Mouse (Mus musculus): ENCODE data around the gene 1810010D01Rik.

1810010D01Rik gene

GRCm38 (mm10) chr7:145208006-145208405 is at the start of gene 1810010D01Rik:
Gene 1810010D01Rik (minus strand): TSS chr7:145208119.
- no peak for DNase-seq

DNA sequence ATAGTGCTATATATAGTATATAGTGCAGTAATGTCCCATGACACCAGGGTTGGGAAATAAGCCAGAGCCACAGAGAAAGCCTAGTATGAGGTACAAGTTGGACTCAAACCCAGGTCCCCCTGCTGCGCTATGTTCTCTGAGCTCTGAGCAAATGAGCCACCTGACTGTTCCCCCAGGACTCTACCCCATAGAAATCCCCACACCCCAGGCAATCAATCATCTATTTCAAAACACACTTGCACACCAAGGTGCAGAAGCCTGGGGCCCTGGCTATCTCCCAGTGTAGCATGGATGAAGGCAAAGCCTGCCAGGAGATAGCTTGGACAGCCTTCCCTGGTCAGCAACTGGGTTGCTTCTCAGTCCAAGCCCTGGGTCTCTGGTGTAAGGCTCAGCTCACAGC is 48.2 kb upstream of the 1810010D01Rik start:
- no peak for DNase-seq

- no peak for DNase-seq
Observed at GRCm38 (mm10) chr7:145253986-145254630, 46.2 kb upstream of the 1810010D01Rik start.

- DNase-seq, result peak; percentile 91
Observed at GRCm38 (mm10) chr7:145252715-145253476, 45.0 kb upstream of the 1810010D01Rik start.

- no peak for DNase-seq
Observed at GRCm38 (mm10) chr7:145250225-145250624, 42.3 kb upstream of the 1810010D01Rik start.

DNA sequence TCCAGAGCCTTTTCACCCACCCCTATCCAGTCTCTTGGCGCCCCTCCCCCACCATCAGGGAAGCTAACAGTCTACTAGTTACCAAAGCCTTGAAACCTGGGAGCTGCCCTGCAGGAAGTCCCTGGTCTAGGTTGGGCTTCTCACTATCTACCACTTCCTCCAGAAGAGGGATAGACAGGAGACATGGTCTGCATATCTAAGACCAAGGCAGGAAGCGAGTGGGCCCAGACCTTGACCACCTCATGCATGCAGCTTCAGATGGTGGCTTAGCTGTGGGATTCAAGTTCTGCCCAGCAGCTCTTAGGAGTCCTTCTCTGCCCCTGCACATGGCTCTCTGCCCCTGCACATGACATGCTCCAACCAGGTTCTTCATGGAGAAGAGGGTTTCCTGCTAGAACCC is 41.0 kb upstream of the 1810010D01Rik start:
- DNase-seq, result no peak

DNA sequence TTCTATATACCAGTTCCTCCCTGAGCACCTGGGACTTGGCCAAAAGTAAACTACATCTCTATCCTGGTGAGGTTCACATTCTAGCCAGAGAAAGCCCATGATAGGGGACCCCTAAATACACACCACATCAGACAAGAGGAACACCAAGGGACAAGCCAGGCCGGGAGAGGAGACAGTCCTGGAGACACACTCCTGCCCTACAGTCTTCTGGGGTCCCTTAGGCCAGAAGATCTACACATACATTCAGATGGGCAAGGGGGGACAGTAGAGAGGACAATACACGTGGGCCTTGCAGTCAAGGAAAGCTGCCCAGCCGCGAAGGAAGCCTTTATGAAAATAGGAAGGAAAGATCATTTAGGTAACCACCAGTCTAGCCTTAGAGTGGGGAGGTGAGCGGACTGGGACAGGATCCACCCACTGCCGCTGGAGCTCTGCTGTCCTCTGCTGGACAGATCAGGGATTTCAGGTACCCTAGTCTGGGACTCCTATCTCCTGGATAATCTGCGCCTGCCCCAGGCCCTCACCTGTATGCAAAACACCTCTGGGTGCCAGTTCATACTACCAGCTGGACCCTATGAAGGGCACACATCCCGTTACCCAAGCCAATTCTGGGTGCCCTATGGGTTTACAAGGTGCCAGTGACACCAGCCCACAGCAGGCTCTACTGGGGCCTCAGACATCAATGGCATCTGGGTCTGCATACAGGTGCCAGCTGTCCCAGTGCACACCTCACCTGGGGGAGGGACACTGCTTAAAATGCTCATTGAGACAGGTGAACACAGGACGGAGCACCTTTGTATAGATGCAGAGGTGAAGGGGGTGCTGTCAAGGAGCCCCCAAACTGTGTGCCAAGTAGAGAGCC is 35.2 kb upstream of the 1810010D01Rik start:
- DNase-seq, result peak; percentile 92

GRCm38 (mm10) chr7:145242028-145242427 is 34.1 kb upstream of the 1810010D01Rik start:
- DNase-seq, result no peak

DNA sequence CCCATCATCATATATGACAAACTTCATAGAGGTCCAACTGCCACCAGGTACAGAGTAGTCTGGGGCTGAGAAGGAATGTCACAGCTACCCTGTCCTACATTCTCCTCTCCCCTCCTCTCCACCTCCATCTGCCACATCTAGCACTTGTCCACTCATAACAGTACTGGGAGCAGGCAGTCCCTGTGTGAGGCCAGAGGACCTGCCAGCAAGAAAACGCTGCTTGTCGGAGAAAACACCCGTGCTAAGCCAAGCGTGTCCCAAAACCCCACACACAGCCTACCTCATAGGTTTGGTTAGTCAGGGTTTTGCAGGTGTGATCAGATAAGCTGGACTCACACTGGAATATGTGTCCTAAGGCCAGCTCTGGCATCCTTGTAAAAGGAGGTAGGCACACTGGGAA is 33.0 kb upstream of the 1810010D01Rik start:
- no peak for DNase-seq

GRCm38 (mm10) chr7:145239736-145240505 is 32.0 kb upstream of the 1810010D01Rik start:
- DNase-seq, result peak; percentile 52

DNA sequence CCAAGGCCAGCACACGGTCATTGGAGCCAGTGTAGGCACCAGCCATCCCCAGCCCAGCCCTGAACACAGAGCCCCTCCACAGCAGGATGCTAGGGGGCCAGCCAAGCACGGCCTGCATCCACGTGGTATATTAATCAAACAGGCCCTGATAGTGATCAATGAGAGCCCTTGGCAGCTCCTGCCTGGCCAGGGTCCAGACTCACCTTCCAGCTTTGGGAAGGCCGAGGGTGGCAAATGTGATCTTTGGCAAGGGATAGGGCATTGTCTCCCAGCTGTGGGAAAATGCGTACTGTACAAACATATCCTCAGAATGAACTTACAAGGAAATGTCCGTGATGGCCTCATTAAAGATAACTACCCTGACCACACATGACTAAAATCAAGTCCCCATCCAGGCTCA is 31.2 kb upstream of the 1810010D01Rik start:
- DNase-seq, result peak; percentile 37

- no peak for DNase-seq
Observed at GRCm38 (mm10) chr7:145234841-145235790, 27.2 kb upstream of the 1810010D01Rik start.

DNA sequence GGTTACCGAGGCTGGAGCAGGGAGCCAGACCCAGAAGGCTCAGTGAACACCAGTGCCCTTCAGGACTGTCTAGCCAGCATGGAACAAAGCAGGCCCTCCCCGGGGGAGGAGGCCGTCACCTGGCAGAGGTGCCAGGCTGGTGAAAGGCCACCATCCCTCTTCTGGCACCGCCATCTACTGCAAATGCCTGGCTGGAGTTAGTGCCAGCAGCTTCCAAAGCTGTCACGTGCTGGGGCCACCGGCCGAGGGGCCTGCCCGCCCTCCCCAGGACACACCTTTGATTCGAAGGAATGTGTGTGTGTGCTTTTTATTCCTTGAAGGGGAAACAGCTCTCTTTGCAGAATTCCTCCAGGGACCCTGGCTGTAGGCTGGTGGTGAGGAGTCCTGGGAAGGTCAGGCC is 23.7 kb upstream of the 1810010D01Rik start:
- DNase-seq, result no peak

DNA sequence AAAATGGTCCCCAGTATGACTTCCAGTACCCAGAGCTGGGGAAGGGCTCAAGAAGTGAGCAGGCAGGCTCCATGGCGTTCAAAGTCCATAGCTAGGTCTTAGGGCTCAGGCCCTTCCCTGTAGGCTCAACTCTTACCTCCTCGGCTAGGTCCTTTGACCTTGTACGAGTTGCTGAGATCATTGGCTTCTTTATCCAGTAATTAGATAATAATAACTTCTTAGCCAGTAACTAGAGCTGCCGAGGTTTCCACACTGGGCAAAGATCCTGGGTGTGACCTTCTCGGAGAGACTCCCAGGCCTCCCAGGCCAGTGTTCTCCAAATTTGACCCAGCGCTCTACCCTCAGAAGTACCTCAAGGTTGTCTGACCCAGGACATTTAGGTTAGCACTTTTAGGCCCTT is 18.7 kb upstream of the 1810010D01Rik start:
- DNase-seq, result no peak

GRCm38 (mm10) chr7:145225626-145226025 is 17.7 kb upstream of the 1810010D01Rik start:
- DNase-seq, result no peak

DNA sequence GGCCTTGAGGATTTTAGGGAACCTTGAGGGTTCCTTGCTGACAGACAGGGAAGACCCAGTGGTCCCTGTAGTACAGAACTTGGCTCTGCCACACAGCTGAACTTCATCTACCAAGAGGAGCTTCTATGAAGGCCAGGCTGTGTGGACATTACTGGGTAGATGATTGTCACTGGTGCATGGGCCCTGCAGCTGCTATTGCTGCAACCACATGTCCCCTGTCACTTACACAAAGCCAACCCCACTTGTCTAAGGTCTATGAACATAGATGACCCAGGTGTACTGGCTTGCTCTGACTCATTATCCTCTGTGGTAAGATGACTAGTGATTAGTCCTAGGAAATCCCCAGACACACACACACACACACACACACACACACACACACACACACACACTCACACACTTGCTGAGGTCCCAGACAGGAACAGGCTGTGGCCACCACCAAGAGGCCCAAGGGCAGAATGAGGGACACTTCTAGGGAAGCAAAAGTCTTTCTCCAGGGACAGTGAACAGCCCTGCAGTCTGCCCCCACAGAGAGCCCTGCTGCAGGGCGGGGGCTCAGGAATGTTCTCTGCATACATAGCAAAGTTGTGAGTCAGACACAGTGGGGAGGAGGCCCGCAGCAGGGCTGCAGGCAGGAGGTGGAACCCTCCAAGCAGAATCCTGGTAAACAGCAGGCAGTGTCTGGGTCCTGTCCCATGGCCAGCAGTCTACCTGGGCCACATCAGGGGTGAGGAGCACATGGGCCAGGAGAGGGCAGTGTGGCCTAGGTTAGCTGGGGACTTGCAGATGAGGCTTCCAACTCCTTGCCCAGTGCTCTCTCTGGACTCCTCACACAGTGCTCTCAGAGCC is 14.1 kb upstream of the 1810010D01Rik start:
- peak; percentile 63 for DNase-seq

GRCm38 (mm10) chr7:145221346-145221745 is 13.4 kb upstream of the 1810010D01Rik start:
- no peak for DNase-seq

DNA sequence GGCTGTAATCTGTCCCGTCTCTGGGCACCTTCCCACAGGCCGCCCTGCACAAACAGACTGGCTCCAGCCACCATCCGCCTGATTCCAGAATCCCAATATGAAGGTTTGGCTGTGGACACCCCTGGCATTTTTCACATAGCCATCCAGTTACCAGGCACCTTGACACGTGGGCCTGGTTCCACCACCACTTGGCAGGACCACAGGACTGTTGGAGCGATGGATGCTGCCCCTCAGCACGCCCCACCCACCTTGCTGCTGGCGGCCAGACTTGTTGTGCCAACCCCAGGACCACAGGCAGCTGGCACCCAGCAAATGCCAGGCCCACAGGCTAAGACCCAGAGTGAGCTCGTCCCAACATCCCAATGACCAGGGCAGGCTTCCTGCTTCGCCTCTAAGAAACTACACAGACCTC is 11.5 kb upstream of the 1810010D01Rik start:
- no peak for DNase-seq

DNA sequence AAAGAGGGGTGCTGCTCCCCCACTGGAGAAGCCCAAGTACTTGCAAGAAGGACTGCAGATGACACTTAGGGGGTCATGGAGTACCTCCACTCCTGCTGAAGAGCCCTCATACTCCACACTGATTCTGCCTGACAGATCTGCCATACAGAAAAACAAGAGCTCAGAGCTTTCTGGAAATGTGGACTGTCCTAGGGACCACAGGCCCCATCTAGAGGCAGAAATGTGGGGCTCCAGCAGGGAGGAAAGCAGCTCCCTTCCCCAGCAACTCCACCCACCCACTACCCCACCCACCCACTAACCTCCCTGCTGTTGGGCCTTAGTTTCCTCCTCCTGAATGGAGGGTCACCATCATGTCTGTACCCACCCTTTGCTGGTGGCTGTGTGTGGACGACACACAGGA is 8.7 kb upstream of the 1810010D01Rik start:
- no peak for DNase-seq

DNA sequence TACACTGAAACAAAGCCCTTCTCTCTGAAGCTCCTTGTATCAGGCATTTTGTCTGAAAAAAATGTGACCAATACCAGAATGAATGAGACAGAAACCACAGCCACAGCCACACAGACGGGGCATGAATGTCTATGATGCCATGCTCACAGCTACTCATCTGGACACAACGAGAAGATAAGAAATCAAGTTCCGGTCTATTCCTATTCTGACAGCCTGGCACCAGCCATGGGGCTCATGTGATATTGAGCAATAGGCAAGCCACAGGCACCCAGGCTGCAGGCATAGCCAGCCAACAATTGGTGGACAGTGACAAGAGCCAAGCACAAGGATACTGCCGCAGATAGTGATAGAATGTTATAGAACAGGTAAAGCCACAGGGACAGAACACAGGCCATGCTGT is 7.6 kb upstream of the 1810010D01Rik start:
- DNase-seq, result no peak
